Mouse (Mus musculus): Measurements from ENCODE around the gene Tmcc2.

DNA sequence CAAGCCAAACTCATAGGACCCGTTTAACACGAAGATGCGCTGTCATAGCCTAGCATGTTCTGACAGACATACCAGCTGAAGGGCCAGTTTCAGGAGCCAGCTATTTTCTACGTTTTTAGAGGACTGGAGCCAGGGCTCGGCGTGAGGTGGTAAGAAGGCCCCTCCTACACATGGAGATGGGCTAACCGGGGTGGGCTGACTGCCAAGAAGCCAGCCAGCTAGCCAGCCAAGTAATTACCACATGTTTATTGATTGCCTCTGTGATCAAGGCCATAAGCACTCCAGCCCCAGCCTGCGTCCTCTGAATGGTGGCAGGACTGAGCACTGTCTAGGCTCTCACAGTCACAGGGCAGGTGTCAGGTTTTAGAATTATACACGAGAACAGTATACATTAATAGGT is 64.3 kb downstream of the Tmcc2 start:
- TF ChIP-seq CTCF (IDR thresholded peaks at IDR 0.05 in 2 of 3, conservative IDR thresholded peaks at IDR 0.05 in 1 of 3; ENCODE audit: control insufficient read depth in 1 of 3, insufficient read depth in 1 of 3, low read depth in 2 of 3, low read length in 3 of 3, poor library complexity in 1 of 3, severe bottlenecking in 1 of 3) = no peak
- no peak for TF ChIP-seq TCF12 (IDR thresholded peaks at IDR 0.05; ENCODE audit: low read depth, low read length)
- TF ChIP-seq MYB (IDR thresholded peaks at IDR 0.05; ENCODE audit: low read depth, low read length) = no peak
- no peak for TF ChIP-seq ZNF384 (IDR thresholded peaks at IDR 0.05; ENCODE audit: low read depth, low read length)
- no peak for TF ChIP-seq ZMIZ1 (IDR thresholded peaks at IDR 0.05; ENCODE audit: low read depth, low read length)
- TF ChIP-seq CHD1 (IDR thresholded peaks at IDR 0.05; ENCODE audit: low read depth, low read length) = no peak
- no peak for TF ChIP-seq ETS1 (IDR thresholded peaks at IDR 0.05; ENCODE audit: low read depth, low read length)
- TF ChIP-seq POLR2A (IDR thresholded peaks at IDR 0.05; ENCODE audit: control insufficient read depth in 1 of 2, insufficient read depth in 1 of 2, low read depth in 1 of 2, low read length in 2 of 2, poor library complexity in 1 of 2) = no peak
- no peak for TF ChIP-seq POLR2AphosphoS5 (IDR thresholded peaks at IDR 0.05; ENCODE audit: borderline replicate concordance, low read depth, low read length)
- no peak for TF ChIP-seq JUND (IDR thresholded peaks at IDR 0.05; ENCODE audit: low read depth, low read length)
- no peak for TF ChIP-seq ZC3H11A (IDR thresholded peaks at IDR 0.05; ENCODE audit: low read depth, low read length)

Measured in MEL (cell line).